Mouse (Mus musculus) G1E (cell line): ENCODE data around the gene Astn1.

Experiments
- CTCF ChIP-seq: IDR thresholded peaks from 2 replicates; pipeline ENCODE4 v1.5.1; 2012; ENCODE audit warnings: low read depth, low read length, inconsistent platforms, mixed read lengths
- TAL1 ChIP-seq: conservative IDR thresholded peaks from 2 replicates; pipeline ENCODE4 v1.6.1; 2012; ENCODE audit warnings: low read depth, low read length, inconsistent platforms, mixed read lengths

DNA sequence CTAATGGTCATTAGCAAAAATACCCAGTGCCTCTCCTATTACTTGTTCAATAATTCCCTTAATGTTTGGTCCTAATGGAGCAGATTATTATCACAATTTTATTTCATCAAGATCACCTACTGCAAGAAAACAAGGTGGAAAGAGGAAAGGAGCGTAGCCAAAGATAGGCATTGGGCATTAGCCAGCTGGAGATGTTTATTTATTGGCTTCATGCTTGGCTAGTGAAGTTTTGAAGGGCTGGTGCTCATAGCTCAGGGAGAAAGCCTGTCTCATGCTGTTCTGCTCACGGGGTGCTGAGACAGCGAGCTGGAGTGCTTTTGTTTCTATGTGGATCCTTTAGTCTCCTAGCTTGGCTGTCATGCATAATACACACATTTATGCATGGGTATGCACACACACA is 131.2 kb downstream of the Astn1 start:
- no peak for TF ChIP-seq TAL1
- TF ChIP-seq CTCF, result no peak
